Mouse (Mus musculus) stomach, postnatal 0 days (tissue): ENCODE data around the gene Rnf214. TPM values are rescaled to one million over a fixed set of nuclear protein-coding genes. Genes with fewer than 3 reads are reported as not detected.

Experiments used
- ATAC-seq: fragments of 200-750 bp; cut with Nextera tagmentation; 2 replicates; pipeline ENCODE4 v1.8.0; 2017; ENCODE audit not compliant: low FRiP score, low TSS enrichment
- DNase-seq: peaks from one replicate; pipeline ENCODE4 v3.0.0-alpha.2; 2016; ENCODE audit warnings: low spot score
- H3K27ac ChIP-seq: fragments of 300-500 bp; sonication (generic); replicated peaks from 2 replicates; pipeline ENCODE4 v1.5.1; 2014; ENCODE audit warnings: mild to moderate bottlenecking, control low read depth
- H3K27me3 ChIP-seq: fragments of 300-500 bp; sonication (generic); 2 replicates; pipeline ENCODE4 v1.6.1; 2014; ENCODE audit warnings: low read length; ENCODE audit not compliant: control insufficient read depth, insufficient read depth
- H3K36me3 ChIP-seq: fragments of 300-500 bp; sonication (generic); 2 replicates; pipeline ENCODE4 v1.6.1; 2014; ENCODE audit warnings: low read length, mixed read lengths; ENCODE audit not compliant: control insufficient read depth, insufficient read depth
- H3K4me1 ChIP-seq: fragments of 300-500 bp; sonication (generic); replicated peaks from 2 replicates; pipeline ENCODE4 v1.6.1; 2014; ENCODE audit warnings: antibody characterized with exemption; ENCODE audit not compliant: control insufficient read depth, insufficient read depth
- H3K4me2 ChIP-seq: fragments of 300-500 bp; sonication (generic); replicated peaks from 2 replicates; pipeline ENCODE4 v1.6.1; 2014; ENCODE audit warnings: low read depth, mild to moderate bottlenecking, control low read depth, moderate library complexity
- H3K4me3 ChIP-seq: fragments of 300-500 bp; sonication (generic); 2 replicates; pipeline ENCODE4 v1.5.1; 2014; ENCODE audit warnings: low read depth, low read length, control low read depth
- H3K9ac ChIP-seq: fragments of 300-500 bp; sonication (generic); 2 replicates; pipeline ENCODE4 v1.6.1; 2014; ENCODE audit warnings: mild to moderate bottlenecking, low read length, control low read depth, mixed read lengths
- H3K9me3 ChIP-seq: fragments of 300-500 bp; sonication (generic); 2 replicates; pipeline ENCODE4 v1.6.1; 2016; ENCODE audit warnings: low read length; ENCODE audit not compliant: control insufficient read depth
- CTCF ChIP-seq: IDR thresholded peaks from 2 replicates; pipeline ENCODE4 v1.5.1; 2016; ENCODE audit warnings: antibody characterized with exemption, low read depth, mild to moderate bottlenecking, moderate library complexity
- EP300 ChIP-seq: optimal IDR thresholded peaks from 2 replicates; pipeline ENCODE3; 2016; ENCODE audit warnings: antibody characterized with exemption
- WGBS: fragments of 180-500 bp; shearing (Covaris S2); extraction: QIAGEN DNeasy Blood & Tissue Kit; methylation state at CpG from one replicate; pipeline ENCODE4 v1.1.7; 2014; 5-methylcytosine and 5-hydroxymethylcytosine counted together
- microRNA-seq: library from miRNA; unstranded; fragments of <30 nt; microRNA quantifications from one replicate; pipeline ENCODE4, GENCODE M21; 2016
- polyA plus RNA-seq: library from polyadenylated mRNA; unstranded; fragments of >200 nt; fragmentation: Nextera tagmentation; extraction: Ambion mirVana; gene quantifications from 2 replicates; pipeline ENCODE4 v1.2.1, GENCODE M21; 2015

The Rnf214 gene
- polyA plus RNA-seq, 1 experiment from 2014 or later, result 22.3 TPM

DNA sequence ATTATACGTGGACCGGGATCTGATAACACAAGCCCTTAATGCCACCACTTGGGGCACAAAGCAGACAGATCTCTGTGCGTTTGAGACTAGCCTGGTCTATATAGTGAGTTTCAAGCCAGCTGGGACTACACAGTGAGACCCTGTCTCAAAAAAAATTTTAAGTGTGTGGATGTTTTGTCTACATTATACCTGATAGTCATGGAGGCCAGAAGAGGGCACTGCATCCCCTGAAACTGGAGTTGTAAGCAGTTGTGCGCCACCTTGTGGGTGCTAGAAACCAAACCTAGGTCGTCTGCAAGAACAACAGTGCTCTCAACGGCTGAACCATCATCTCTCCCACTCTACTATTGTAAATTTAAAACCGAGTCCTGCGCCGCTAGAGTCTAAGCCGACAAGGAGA, 77.6 kb downstream of the Rnf214 start:
- peak overlapping the region; percentile 75 for H3K4me3 ChIP-seq
- 33% methylated on average over 10 of the region's 10 CpGs for WGBS
- no peaks in the 10 kb centered on the region for H3K36me3 ChIP-seq
- ATAC-seq (peak; percentile 15; the same call in 1 of the 2 replicates), DNase-seq (peak; percentile 74)
- peaks cover 6% of the 10 kb centered on the region; the same call in 1 of the 2 replicates for H3K9me3 ChIP-seq
- H3K9ac ChIP-seq, result no peak overlapping the region
- H3K27ac ChIP-seq, result no peak overlapping the region
- peak overlapping the region; percentile 81 for H3K4me2 ChIP-seq
- no peaks in the 10 kb centered on the region for H3K4me1 ChIP-seq
- TF ChIP-seq CTCF (peak; percentile 87), EP300 (no peak)
- H3K27me3 ChIP-seq, result no peaks in the 10 kb centered on the region

DNA sequence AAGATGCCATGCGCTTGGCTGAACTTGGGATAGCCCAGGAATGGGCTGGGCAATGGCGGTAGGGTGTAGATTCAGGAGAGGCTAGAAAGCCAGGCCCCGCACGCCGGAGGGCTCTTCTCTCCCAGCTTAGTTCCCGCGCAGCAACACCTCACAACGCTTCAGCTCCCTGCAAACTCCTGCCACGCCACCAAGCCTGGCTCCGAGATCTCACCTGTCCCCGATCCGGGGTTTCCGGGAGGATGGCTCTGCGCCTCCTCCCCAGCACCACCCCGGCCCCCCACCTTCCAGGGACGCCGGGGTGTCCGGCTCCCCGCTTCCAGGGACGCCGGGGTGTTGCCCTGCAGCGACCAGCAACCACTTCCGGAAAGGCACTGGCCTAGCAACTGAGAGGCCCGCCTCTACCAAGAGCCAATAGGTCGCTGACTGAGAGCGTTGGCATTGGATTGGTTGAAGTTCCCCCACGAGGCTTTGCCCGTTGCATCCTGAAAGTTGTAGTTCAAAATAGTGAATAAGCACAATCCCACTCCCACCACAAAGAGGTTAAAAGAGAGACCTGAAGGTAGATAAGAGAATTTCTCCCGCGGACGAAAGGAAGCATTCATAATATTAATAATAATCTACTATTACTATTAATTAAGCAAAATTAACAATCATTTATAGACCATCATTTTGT, 78.3 kb downstream of the Rnf214 start, which contains the start of gene Cep164:
Gene Cep164 (minus strand): TSS at position 401 of the 673 bp plus-strand sequence.
- peak within 1 kb of the TSS; percentile 75 for H3K4me3 ChIP-seq
- ATAC-seq (peak; percentile 97), DNase-seq (peak; percentile 90)
- H3K9ac ChIP-seq, result peak within 1 kb of the TSS; percentile 78
- peaks cover 6% of the 10 kb centered on the region; the same call in 1 of the 2 replicates for H3K9me3 ChIP-seq
- H3K36me3 ChIP-seq, result no peaks in the 10 kb centered on the region
- peak within 1 kb of the TSS; percentile 91 for H3K27ac ChIP-seq
- H3K27me3 ChIP-seq, result no peaks in the 10 kb centered on the region
- WGBS, result under 1% methylated on average over 30 of the region's 31 CpGs
- no peaks in the 10 kb centered on the region for H3K4me1 ChIP-seq
- no peak for TF ChIP-seq CTCF
- TF ChIP-seq EP300, result no peak
- H3K4me2 ChIP-seq, result peak within 1 kb of the TSS; percentile 81

- H3K27me3 ChIP-seq, result no peaks in the 10 kb centered on the region
- no peaks in the 10 kb centered on the region; the same call in 1 of the 2 replicates for H3K36me3 ChIP-seq
- peaks cover 6% of the 10 kb centered on the region; the same call in 1 of the 2 replicates for H3K9me3 ChIP-seq
- peak overlapping the region; percentile 91 for H3K27ac ChIP-seq
- peak overlapping the region; percentile 75 for H3K4me3 ChIP-seq
- H3K4me1 ChIP-seq, result no peaks in the 10 kb centered on the region
- H3K9ac ChIP-seq, result peak overlapping the region; percentile 78
- ATAC-seq (peak; percentile 62), DNase-seq (peak; percentile 66)
- 4% methylated on average over 23 of the region's 23 CpGs for WGBS
- H3K4me2 ChIP-seq, result peak overlapping the region; percentile 81
- TF ChIP-seq CTCF (peak; percentile 10; the same call in 1 of the 2 replicates), EP300 (no peak)
Observed at GRCm38 (mm10) chr9:45827663-45828290, 78.9 kb downstream of the Rnf214 start.

DNA sequence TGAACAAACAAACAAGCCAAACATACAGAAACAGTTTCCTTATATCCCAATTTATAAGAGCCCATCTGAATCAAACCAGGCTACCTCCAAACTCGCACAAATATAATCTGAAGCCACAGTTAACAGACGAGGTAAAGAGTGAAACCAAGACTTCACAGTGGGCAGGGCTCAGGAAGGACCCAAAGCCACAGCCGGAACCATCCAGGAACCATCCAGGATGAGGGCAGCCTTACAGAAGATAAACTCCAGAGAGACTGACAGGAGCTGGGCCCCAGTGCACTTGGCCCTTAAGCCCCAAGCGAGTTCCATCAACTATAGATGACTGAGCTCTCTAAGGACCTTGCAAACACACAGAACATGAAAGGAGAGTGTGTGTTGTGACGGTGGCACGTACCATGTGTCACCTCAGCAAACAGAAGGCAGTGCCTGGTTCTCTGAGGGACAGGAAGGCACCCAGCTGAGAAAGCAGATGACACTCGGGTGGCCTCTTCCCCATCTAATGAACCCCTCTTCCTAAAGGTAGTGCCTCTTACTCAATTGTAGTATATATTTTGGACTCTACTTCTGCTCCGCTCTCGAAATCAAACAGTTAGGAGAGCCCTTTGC, 88.2 kb downstream of the Rnf214 start:
- DNase-seq, result no peak
- no peak for ATAC-seq
- Histone ChIP-seq H3K4me3 (no peak overlapping the region), H3K4me2 (no peak overlapping the region), H3K4me1 (no peaks in the 10 kb centered on the region), H3K9ac (no peak overlapping the region), H3K27ac (no peak overlapping the region), H3K36me3 (no peaks in the 10 kb centered on the region; the same call in 1 of the 2 replicates), H3K9me3 (no peaks in the 10 kb centered on the region), H3K27me3 (no peaks in the 10 kb centered on the region)
- no peak for TF ChIP-seq CTCF
- WGBS, result 88% methylated on average over 9 of the region's 9 CpGs

DNA sequence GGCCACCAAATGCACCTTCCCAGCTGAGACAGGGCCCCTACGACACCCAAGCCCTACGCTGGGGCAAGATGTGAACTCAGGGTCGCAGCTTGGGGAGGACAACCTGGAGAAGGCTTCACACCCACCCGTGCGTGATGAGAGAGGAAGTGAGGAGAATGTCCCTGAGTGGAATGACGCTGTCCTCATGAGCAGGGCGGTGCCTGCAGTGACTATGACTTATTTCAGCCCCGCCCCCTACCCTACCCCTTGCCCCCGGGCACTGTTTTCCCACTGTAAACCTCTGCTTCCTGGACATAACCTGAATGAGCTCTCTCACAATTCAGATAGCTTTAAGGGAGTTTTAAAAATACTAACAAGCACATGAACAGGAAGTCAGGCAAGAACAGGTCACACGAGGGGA, 91.2 kb downstream of the Rnf214 start:
- DNase-seq (peak; percentile 31), ATAC-seq (peak; percentile 84)
- Histone ChIP-seq H3K9ac (no peak overlapping the region), H3K36me3 (no peaks in the 10 kb centered on the region), H3K4me3 (no peak overlapping the region), H3K4me1 (no peaks in the 10 kb centered on the region), H3K4me2 (no peak overlapping the region), H3K27me3 (no peaks in the 10 kb centered on the region), H3K27ac (peak overlapping the region; percentile 56), H3K9me3 (no peaks in the 10 kb centered on the region)
- no peak for TF ChIP-seq CTCF
- TF ChIP-seq EP300, result no peak
- WGBS, result 62% methylated on average over 10 of the region's 10 CpGs

DNA sequence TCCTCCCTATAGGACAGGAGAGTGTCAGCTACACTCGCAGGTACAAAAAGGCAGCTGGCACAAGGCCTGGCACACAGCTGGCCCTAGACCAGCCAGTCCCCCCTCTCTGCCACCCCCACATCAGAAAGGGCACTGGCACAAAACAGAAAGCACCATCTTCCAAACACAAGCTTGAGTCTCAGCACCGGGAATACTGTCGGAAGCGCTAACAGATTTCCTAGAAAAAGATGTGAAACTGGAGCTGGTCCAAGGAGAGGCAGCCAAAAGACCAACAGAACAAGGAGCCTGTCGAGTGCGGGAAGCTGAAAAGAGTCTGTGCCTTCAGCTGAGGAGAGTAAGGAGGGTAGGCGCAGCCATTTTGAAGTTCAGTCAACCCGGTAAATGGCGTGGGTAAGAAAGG, 91.6 kb downstream of the Rnf214 start:
- TF ChIP-seq EP300 (no peak), CTCF (no peak)
- Histone ChIP-seq H3K4me3 (no peak overlapping the region), H3K27ac (peak overlapping the region; percentile 56), H3K4me2 (no peak overlapping the region), H3K27me3 (no peaks in the 10 kb centered on the region), H3K9me3 (no peaks in the 10 kb centered on the region), H3K4me1 (no peaks in the 10 kb centered on the region), H3K36me3 (no peaks in the 10 kb centered on the region), H3K9ac (no peak overlapping the region)
- no peak for DNase-seq
- 59% methylated on average over 9 of the region's 9 CpGs for WGBS
- no peak for ATAC-seq

Small RNA genes within 50 kb of the gene (microRNA-seq; reads per million reads assigned to microRNA genes)
- not detected for gene Mir7087

Other genes with a start within 250 kb of the Rnf214 start
- gene Cep164, start 78.2 kb downstream of the Rnf214 start, polyA plus RNA-seq, result 12.9 TPM in 2 replicates
- gene Bace1, start 68.3 kb downstream of the Rnf214 start, polyA plus RNA-seq, result 12.8 and 13.3 TPM in 2 replicates
- 17.8 and 19.7 TPM in 2 replicates for gene Pcsk7, start 414 bp downstream of the Rnf214 start, polyA plus RNA-seq
- gene Tagln, start 29.1 kb upstream of the Rnf214 start, polyA plus RNA-seq, result 881 and 1,168 TPM in 2 replicates
- gene Sidt2, start 48.3 kb upstream of the Rnf214 start, polyA plus RNA-seq, result 41.0 and 46.1 TPM in 2 replicates
- gene Pafah1b2, start 105.8 kb upstream of the Rnf214 start, polyA plus RNA-seq, result 70.8 and 79.0 TPM in 2 replicates
- gene Sik3, start 105.9 kb upstream of the Rnf214 start, polyA plus RNA-seq, result 6.6 and 6.8 TPM in 2 replicates